Mouse (Mus musculus): ENCODE measurements around the gene Kcnk10. TPM values are rescaled to one million over a fixed set of nuclear protein-coding genes. Genes with fewer than 3 reads are reported as not detected.

The Kcnk10 gene
- polyA plus RNA-seq, 1 experiment from 2014 or later: 0.13 TPM

DNA sequence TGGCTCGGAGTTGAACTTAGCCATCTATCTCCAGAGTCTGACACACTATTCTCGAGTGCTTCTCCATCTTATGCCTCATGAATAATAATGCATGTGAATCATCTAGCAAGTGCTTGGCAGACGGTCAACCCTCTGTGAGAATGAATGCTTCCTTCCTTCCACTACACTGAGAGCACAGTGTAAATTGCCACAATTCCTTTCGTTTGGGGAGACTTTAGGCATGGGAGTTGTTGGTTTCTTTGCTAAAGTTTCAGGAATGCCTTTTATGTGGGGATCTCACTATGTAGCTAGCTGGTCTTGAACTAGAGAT is 32.9 kb downstream of the Kcnk10 start:
- Histone ChIP-seq H3K4me3 (ENCODE audit: low read depth, low read length) (no peak overlapping the region), H3K9ac (replicated peaks) (no peak overlapping the region), H3K4me2 (ENCODE audit: low read depth, low read length) (no peak overlapping the region), H3K27me3 (ENCODE audit: insufficient read depth, low read length) (no peaks in the 10 kb centered on the region), H3K9me3 (ENCODE audit: low read length) (no peaks in the 10 kb centered on the region), H3K36me3 (replicated peaks; ENCODE audit: insufficient read depth, low read length) (no peaks in the 10 kb centered on the region), H3K27ac (ENCODE audit: low read depth) (no peak overlapping the region), H3K4me1 (ENCODE audit: insufficient read depth) (no peaks in the 10 kb centered on the region)
- ATAC-seq: no peak
- TF ChIP-seq EP300 (IDR thresholded peaks at IDR 0.05; ENCODE audit: low read depth): no peak
- TF ChIP-seq CTCF (IDR thresholded peaks at IDR 0.05; ENCODE audit: low read depth): no peak
- WGBS (ENCODE audit: insufficient replicate concordance): 71% methylated on average over 4 of the region's 4 CpGs
- no peak for DNase-seq

DNA sequence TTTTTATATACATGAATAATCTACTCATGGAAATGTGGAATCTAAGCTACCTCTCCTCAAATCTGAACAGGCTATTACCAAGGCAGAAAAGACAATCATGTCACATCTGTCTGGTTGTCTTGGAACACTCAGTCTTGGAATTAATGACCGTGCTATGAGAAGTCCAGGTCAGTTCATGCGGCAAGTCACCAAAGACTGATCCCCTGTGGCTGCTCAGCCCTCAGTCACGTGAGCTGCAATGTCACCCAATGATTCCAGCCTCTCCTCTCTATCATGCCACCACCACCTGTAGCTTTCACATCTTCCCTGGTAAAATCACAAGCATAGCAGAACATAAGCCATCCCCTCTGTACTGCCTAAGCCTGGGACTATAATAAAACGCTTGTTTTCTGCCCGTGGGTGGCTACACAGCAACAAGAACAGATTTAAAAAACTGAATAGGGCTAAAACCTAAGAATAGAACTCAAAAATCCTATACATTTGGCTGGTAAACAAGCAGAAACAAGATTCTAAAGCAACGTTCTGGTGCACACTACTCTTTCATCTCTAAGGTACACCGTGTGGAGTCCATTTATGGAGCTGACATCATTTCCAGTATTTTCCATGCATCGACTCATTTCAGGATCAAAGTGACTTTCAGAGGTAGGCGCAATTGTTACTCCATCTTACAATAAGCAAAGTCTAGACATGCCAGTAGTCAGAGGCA is 33.4 kb downstream of the Kcnk10 start:
- H3K4me2 ChIP-seq (ENCODE audit: low read depth, low read length): no peak overlapping the region
- no peaks in the 10 kb centered on the region for H3K27me3 ChIP-seq (ENCODE audit: insufficient read depth, low read length)
- ATAC-seq (no peak), DNase-seq (no peak)
- 80% methylated on average over 9 of the region's 9 CpGs for WGBS (ENCODE audit: insufficient replicate concordance)
- no peaks in the 10 kb centered on the region for H3K9me3 ChIP-seq (ENCODE audit: low read length)
- no peaks in the 10 kb centered on the region for H3K4me1 ChIP-seq (ENCODE audit: insufficient read depth)
- no peak overlapping the region for H3K4me3 ChIP-seq (ENCODE audit: low read depth, low read length)
- no peak overlapping the region for H3K27ac ChIP-seq (ENCODE audit: low read depth)
- TF ChIP-seq EP300 (IDR thresholded peaks at IDR 0.05; ENCODE audit: low read depth) (no peak), CTCF (IDR thresholded peaks at IDR 0.05; ENCODE audit: low read depth) (no peak)
- H3K9ac ChIP-seq (replicated peaks): no peak overlapping the region
- no peaks in the 10 kb centered on the region for H3K36me3 ChIP-seq (replicated peaks; ENCODE audit: insufficient read depth, low read length)

DNA sequence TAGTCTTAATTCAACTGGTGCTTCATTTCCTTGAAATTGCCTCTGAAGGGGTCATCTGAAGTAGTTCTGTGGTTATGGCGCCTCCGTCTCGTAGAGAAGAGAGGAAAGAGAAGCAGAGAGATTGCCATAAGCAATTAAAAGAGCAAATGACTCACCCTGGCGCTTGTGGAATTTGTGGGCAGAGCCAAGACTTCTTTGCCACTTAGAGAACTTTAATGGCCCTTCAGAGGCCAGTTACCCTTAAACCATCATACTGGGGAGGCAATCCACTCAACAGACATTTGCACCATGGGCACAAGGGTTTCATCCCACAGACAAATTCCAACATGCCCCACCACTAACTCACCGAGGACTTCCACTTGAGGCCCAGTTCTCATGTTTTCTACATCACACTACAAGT is 41.4 kb downstream of the Kcnk10 start:
- no peak for DNase-seq
- no peaks in the 10 kb centered on the region for H3K36me3 ChIP-seq (replicated peaks; ENCODE audit: insufficient read depth, low read length)

DNA sequence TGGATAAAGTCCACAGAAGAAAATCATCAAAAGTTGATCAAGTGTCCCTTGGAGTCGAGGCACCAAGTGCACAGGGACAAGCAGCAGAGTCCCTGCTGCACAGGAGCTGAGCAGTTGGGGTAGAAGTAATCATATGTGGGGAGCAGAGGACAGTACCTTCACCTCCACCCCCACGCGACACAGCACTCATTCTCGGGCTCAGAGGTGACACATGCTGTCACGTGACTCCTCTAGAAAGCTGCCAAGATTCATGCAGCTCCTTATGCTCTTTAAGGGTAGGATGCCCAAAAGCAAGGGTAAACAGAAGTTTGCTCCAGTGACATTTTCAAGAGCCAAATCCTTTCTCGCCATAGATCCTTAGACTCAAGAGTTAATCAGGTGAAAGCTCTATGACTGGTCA is 42.1 kb downstream of the Kcnk10 start:
- no peak overlapping the region for H3K4me3 ChIP-seq (ENCODE audit: low read depth, low read length)
- no peak overlapping the region for H3K9ac ChIP-seq (replicated peaks)
- ATAC-seq (no peak), DNase-seq (no peak)
- no peak for TF ChIP-seq EP300 (IDR thresholded peaks at IDR 0.05; ENCODE audit: low read depth)
- TF ChIP-seq CTCF (IDR thresholded peaks at IDR 0.05; ENCODE audit: low read depth): no peak
- no peak overlapping the region for H3K27ac ChIP-seq (ENCODE audit: low read depth)
- no peaks in the 10 kb centered on the region for H3K36me3 ChIP-seq (replicated peaks; ENCODE audit: insufficient read depth, low read length)
- H3K9me3 ChIP-seq (ENCODE audit: low read length): no peaks in the 10 kb centered on the region
- no peak overlapping the region for H3K4me2 ChIP-seq (ENCODE audit: low read depth, low read length)
- WGBS (ENCODE audit: insufficient replicate concordance): 70% methylated on average over 6 of the region's 6 CpGs
- H3K27me3 ChIP-seq (ENCODE audit: insufficient read depth, low read length): no peaks in the 10 kb centered on the region
- H3K4me1 ChIP-seq (ENCODE audit: insufficient read depth): no peaks in the 10 kb centered on the region

More for the DNA sequence above, 41.4 kb downstream of the Kcnk10 start:
- no peaks in the 10 kb centered on the region for H3K9me3 ChIP-seq (ENCODE audit: low read length)
- no peak overlapping the region for H3K27ac ChIP-seq (ENCODE audit: low read depth)
- H3K27me3 ChIP-seq (ENCODE audit: insufficient read depth, low read length): no peaks in the 10 kb centered on the region
- 78% methylated on average over 5 of the region's 5 CpGs for WGBS (ENCODE audit: insufficient replicate concordance)
- H3K4me3 ChIP-seq (ENCODE audit: low read depth, low read length): no peak overlapping the region
- TF ChIP-seq CTCF (IDR thresholded peaks at IDR 0.05; ENCODE audit: low read depth): no peak
- TF ChIP-seq EP300 (IDR thresholded peaks at IDR 0.05; ENCODE audit: low read depth): no peak
- H3K4me1 ChIP-seq (ENCODE audit: insufficient read depth): no peaks in the 10 kb centered on the region
- H3K9ac ChIP-seq (replicated peaks): no peak overlapping the region
- no peak for ATAC-seq
- H3K4me2 ChIP-seq (ENCODE audit: low read depth, low read length): no peak overlapping the region

DNA sequence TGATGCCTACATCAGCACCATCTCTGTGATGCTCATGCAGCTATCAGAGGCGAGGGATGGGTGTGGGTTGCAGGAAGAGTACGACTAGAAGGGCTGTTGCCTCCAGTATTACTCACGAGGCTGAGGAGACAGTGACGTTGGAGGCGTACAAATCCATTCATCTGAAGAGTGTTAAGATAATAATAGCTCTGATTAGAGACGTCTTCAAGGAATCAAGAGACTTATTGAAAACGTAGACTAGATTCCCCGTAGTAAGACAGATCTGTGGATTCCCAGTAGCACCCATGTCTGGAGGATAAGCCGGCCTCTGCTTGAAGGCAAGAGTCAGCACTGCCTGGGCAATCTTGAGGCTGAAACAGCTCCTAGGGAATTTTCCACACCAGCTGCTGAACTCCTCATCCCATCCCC is 42.6 kb downstream of the Kcnk10 start:
- Histone ChIP-seq H3K4me1 (ENCODE audit: insufficient read depth) (no peaks in the 10 kb centered on the region), H3K4me3 (ENCODE audit: low read depth, low read length) (no peak overlapping the region), H3K27me3 (ENCODE audit: insufficient read depth, low read length) (no peaks in the 10 kb centered on the region), H3K9me3 (ENCODE audit: low read length) (no peaks in the 10 kb centered on the region), H3K36me3 (replicated peaks; ENCODE audit: insufficient read depth, low read length) (no peaks in the 10 kb centered on the region), H3K9ac (replicated peaks) (no peak overlapping the region), H3K4me2 (ENCODE audit: low read depth, low read length) (no peak overlapping the region), H3K27ac (ENCODE audit: low read depth) (no peak overlapping the region)
- ATAC-seq (no peak), DNase-seq (no peak)
- TF ChIP-seq EP300 (IDR thresholded peaks at IDR 0.05; ENCODE audit: low read depth) (no peak), CTCF (IDR thresholded peaks at IDR 0.05; ENCODE audit: low read depth) (no peak)
- WGBS (ENCODE audit: insufficient replicate concordance): 79% methylated on average over 9 of the region's 9 CpGs

DNA sequence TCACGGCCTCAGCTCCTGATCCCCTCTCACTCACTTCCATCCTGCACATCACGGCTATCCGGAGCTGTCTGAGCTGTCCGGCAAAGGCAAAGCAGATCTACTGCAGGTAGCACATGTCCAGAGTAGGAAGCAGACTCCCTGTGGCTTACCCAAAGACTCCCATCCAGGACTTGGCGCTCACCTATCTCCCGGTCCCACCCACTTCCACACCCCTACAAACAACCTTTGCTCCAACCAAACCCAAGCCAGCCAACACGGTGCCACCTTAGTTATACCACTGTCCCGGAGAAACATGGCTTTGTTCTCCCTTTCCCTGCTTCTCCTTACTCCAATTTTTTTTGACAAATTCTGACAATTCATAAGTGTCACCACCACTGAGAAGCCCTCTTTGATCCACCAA is 49.5 kb downstream of the Kcnk10 start:
- no peak overlapping the region for H3K27ac ChIP-seq (ENCODE audit: low read depth)
- no peak for DNase-seq
- H3K27me3 ChIP-seq (ENCODE audit: insufficient read depth, low read length): no peaks in the 10 kb centered on the region
- ATAC-seq: no peak
- no peak overlapping the region for H3K4me2 ChIP-seq (ENCODE audit: low read depth, low read length)
- H3K9me3 ChIP-seq (ENCODE audit: low read length): no peaks in the 10 kb centered on the region
- no peaks in the 10 kb centered on the region for H3K4me1 ChIP-seq (ENCODE audit: insufficient read depth)
- WGBS (ENCODE audit: insufficient replicate concordance): 83% methylated on average over 8 of the region's 8 CpGs
- no peak overlapping the region for H3K9ac ChIP-seq (replicated peaks)
- H3K36me3 ChIP-seq (replicated peaks; ENCODE audit: insufficient read depth, low read length): no peaks in the 10 kb centered on the region
- H3K4me3 ChIP-seq (ENCODE audit: low read depth, low read length): no peak overlapping the region
- TF ChIP-seq CTCF (IDR thresholded peaks at IDR 0.05; ENCODE audit: low read depth) (no peak), EP300 (IDR thresholded peaks at IDR 0.05; ENCODE audit: low read depth) (no peak)

DNA sequence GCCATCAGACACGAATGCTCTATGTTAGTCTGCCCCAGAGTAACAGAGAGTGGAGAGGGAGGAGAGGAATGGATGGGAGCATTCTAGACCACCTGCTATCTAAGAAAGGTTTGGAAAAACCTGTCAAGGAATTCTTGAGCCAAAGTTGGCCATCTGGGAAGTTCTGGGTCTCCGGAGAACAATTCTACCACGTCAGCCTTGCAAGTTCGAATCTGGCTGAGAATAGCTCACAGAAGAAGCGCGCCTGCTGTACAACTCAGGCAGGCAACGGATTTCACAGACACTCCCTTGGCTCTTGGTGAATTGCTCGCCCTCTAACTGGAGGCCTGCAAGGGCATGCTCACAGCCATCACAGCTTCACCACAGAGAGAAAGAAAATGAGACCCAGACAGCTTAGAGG is 52.7 kb downstream of the Kcnk10 start:
- WGBS (ENCODE audit: insufficient replicate concordance): 80% methylated on average over 8 of the region's 8 CpGs
- DNase-seq (no peak), ATAC-seq (no peak)
- H3K4me2 ChIP-seq (ENCODE audit: low read depth, low read length): no peak overlapping the region
- H3K9ac ChIP-seq (replicated peaks): no peak overlapping the region
- no peak overlapping the region for H3K27ac ChIP-seq (ENCODE audit: low read depth)
- H3K36me3 ChIP-seq (replicated peaks; ENCODE audit: insufficient read depth, low read length): no peaks in the 10 kb centered on the region
- TF ChIP-seq EP300 (IDR thresholded peaks at IDR 0.05; ENCODE audit: low read depth): no peak
- TF ChIP-seq CTCF (IDR thresholded peaks at IDR 0.05; ENCODE audit: low read depth): no peak
- no peak overlapping the region for H3K4me3 ChIP-seq (ENCODE audit: low read depth, low read length)
- 0 out of 2 replicates have a peak, but pooled peaks cover 2% of the 10 kb centered on the region for H3K4me1 ChIP-seq (ENCODE audit: insufficient read depth)
- no peaks in the 10 kb centered on the region for H3K27me3 ChIP-seq (ENCODE audit: insufficient read depth, low read length)
- no peaks in the 10 kb centered on the region for H3K9me3 ChIP-seq (ENCODE audit: low read length)

All from liver, postnatal 0 days (tissue).